8 mouse cellular contexts compared by ENCODE assay signal in genomic region chr10:80292251-80293146, GRCm38 (mm10). TPM values are rescaled to one million over a fixed set of nuclear protein-coding genes. Genes with fewer than 3 reads are reported as not detected.
DNase-seq lines count a peak whose midpoint lies in the region; ATAC-seq and TF ChIP-seq lines count a peak whose summit lies in the region.

Gene Rps15 (plus strand): TSS chr10:80292453.

- peak within 1 kb of the TSS; percentile 81 for H3K4me3 ChIP-seq in embryonic facial prominence, embryonic 13.5 days
- H3K4me3 ChIP-seq in kidney, adult 2 months (ENCODE audit: insufficient read depth, low read depth, low read length) = peak within 1 kb of the TSS; percentile 91
- H3K4me3 ChIP-seq in limb, embryonic 12.5 days (replicated peaks) = peak within 1 kb of the TSS; percentile 97
- H3K4me3 ChIP-seq in midbrain, embryonic 15.5 days = peak within 1 kb of the TSS; percentile 92
- H3K4me3 ChIP-seq in spleen, adult 2 months (ENCODE audit: extremely low read depth, insufficient read depth, insufficient read length) = peak within 1 kb of the TSS; percentile 83

- no peaks in the 10 kb centered on the region for H3K9me3 ChIP-seq in embryonic facial prominence, embryonic 13.5 days
- no peaks in the 10 kb centered on the region for H3K9me3 ChIP-seq in limb, embryonic 12.5 days
- no peaks in the 10 kb centered on the region for H3K9me3 ChIP-seq in midbrain, embryonic 15.5 days

- peak within 1 kb of the TSS; percentile 92 for H3K4me2 ChIP-seq in embryonic facial prominence, embryonic 13.5 days
- peak within 1 kb of the TSS; percentile 94 for H3K4me2 ChIP-seq in limb, embryonic 12.5 days
- H3K4me2 ChIP-seq in midbrain, embryonic 15.5 days = peak within 1 kb of the TSS; percentile 92

- peak within 1 kb of the TSS; percentile 99 for H3K9ac ChIP-seq in embryonic facial prominence, embryonic 13.5 days
- peak within 1 kb of the TSS; percentile 99 for H3K9ac ChIP-seq in limb, embryonic 12.5 days (replicated peaks)
- peak within 1 kb of the TSS; percentile 97 for H3K9ac ChIP-seq in midbrain, embryonic 15.5 days

- WGBS in embryonic facial prominence, embryonic 13.5 days = under 1% methylated on average over 72 of the region's 72 CpGs
- under 1% methylated on average over 72 of the region's 72 CpGs for WGBS in kidney, adult 2 months
- WGBS in limb, embryonic 12.5 days = under 1% methylated on average over 72 of the region's 72 CpGs
- WGBS in midbrain, embryonic 15.5 days = 0% methylated on average over 72 of the region's 72 CpGs
- WGBS in spleen, adult 2 months = under 1% methylated on average over 72 of the region's 72 CpGs

- H3K27ac ChIP-seq in embryonic facial prominence, embryonic 13.5 days = peak within 1 kb of the TSS; percentile 95
- H3K27ac ChIP-seq in kidney, adult 2 months (ENCODE audit: insufficient read depth, low read depth, low read length) = peak within 1 kb of the TSS; percentile 67
- H3K27ac ChIP-seq in limb, embryonic 12.5 days = peak within 1 kb of the TSS; percentile 93
- H3K27ac ChIP-seq in midbrain, embryonic 15.5 days = peak within 1 kb of the TSS; percentile 91
- H3K27ac ChIP-seq in spleen, adult 2 months (ENCODE audit: insufficient read depth, low read length) = peak within 1 kb of the TSS; percentile 74

- peaks cover 38% of the 10 kb centered on the region for H3K4me1 ChIP-seq in embryonic facial prominence, embryonic 13.5 days
- no peaks in the 10 kb centered on the region; the same call in 1 of the 2 replicates for H3K4me1 ChIP-seq in kidney, adult 2 months (ENCODE audit: control insufficient read depth, insufficient read depth, low read length)
- H3K4me1 ChIP-seq in limb, embryonic 12.5 days (replicated peaks) = peaks cover 26% of the 10 kb centered on the region
- peaks cover 50% of the 10 kb centered on the region for H3K4me1 ChIP-seq in midbrain, embryonic 15.5 days
- peaks cover 4% of the 10 kb centered on the region; the same call in 1 of the 2 replicates for H3K4me1 ChIP-seq in spleen, adult 2 months (ENCODE audit: control insufficient read depth, insufficient read depth, insufficient read length)

- H3K36me3 ChIP-seq in embryonic facial prominence, embryonic 13.5 days = peaks cover 36% of the 10 kb centered on the region
- H3K36me3 ChIP-seq in kidney, adult 2 months (ENCODE audit: control insufficient read depth, insufficient read depth, low read length) = no peaks in the 10 kb centered on the region
- H3K36me3 ChIP-seq in limb, embryonic 12.5 days = peaks cover 36% of the 10 kb centered on the region
- peaks cover 24% of the 10 kb centered on the region for H3K36me3 ChIP-seq in midbrain, embryonic 15.5 days (replicated peaks)
- H3K36me3 ChIP-seq in spleen, adult 2 months (ENCODE audit: control insufficient read depth, insufficient read depth, low read length) = peaks cover 17% of the 10 kb centered on the region

- peaks cover 9% of the 10 kb centered on the region for H3K27me3 ChIP-seq in embryonic facial prominence, embryonic 13.5 days
- no peaks in the 10 kb centered on the region for H3K27me3 ChIP-seq in kidney, adult 2 months (replicated peaks; ENCODE audit: control insufficient read depth, insufficient read depth, low read length)
- H3K27me3 ChIP-seq in limb, embryonic 12.5 days = peaks cover 8% of the 10 kb centered on the region
- no peaks in the 10 kb centered on the region for H3K27me3 ChIP-seq in midbrain, embryonic 15.5 days (replicated peaks)
- H3K27me3 ChIP-seq in spleen, adult 2 months (ENCODE audit: control insufficient read depth, insufficient read depth, low read length) = no peaks in the 10 kb centered on the region

- peak; percentile 95 for TF ChIP-seq POLR2A in kidney, adult 2 months (IDR thresholded peaks at IDR 0.05; ENCODE audit: low read depth, low read length)
- peak; percentile 97 for TF ChIP-seq POLR2A in spleen, adult 2 months (IDR thresholded peaks at IDR 0.05; ENCODE audit: low read depth, low read length)

- peak; percentile 96 for DNase-seq in 3134 (ENCODE audit: extremely low read depth, insufficient read length, low spot score)
- peak; percentile 96 to 98 for DNase-seq in adrenal gland, postnatal 36 days
- DNase-seq in heart, adult 18-20 months = peak; percentile 95
- DNase-seq in kidney, adult 2 months = peak; percentile 96
- DNase-seq in spleen, adult 2 months (ENCODE audit: low read depth in 1 of 2, low spot score in 2 of 2) = peak; percentile 92 to 94

- ATAC-seq in embryonic facial prominence, embryonic 13.5 days (ENCODE audit: insufficient number of reproducible peaks, insufficient read depth, low FRiP score, low TSS enrichment, low read depth) = peak; percentile 81
- peak; percentile 70 for ATAC-seq in limb, embryonic 12.5 days (ENCODE audit: insufficient number of reproducible peaks, insufficient read depth, low FRiP score, low TSS enrichment, low read depth)
- ATAC-seq in midbrain, embryonic 15.5 days (replicated peaks) = peak; percentile 74

- TF ChIP-seq CTCF in kidney, adult 2 months (conservative IDR thresholded peaks at IDR 0.05; ENCODE audit: insufficient read depth, insufficient read length, low read depth, low read length) = peak; percentile 72
- TF ChIP-seq CTCF in spleen, adult 2 months (IDR thresholded peaks at IDR 0.05; ENCODE audit: extremely low read depth, insufficient read depth, insufficient read length, insufficient replicate concordance) = peak; percentile 55; the same call in 1 of the 2 replicates

RNA-seq across cellular contexts. Expression of gene Rps15, which starts in this region (rescaled TPM):
- total RNA-seq in adrenal gland, postnatal 36 days (2021) = 1,000 to 10,000 TPM; 1,173 to 1,236 TPM
- polyA plus RNA-seq in embryonic facial prominence, embryonic 13.5 days (2015; fragmentation: Nextera tagmentation; extraction: Ambion mirVana) = 1,000 and 1,047 TPM in 2 replicates
- 100 to 1,000 TPM; 745 to 872 TPM for total RNA-seq in heart, adult 18-20 months (2021)
- polyA plus RNA-seq in kidney, adult 2 months (2012; rRNA removed) = 1,371 and 1,777 TPM in 2 replicates
- 926 and 930 TPM in 2 replicates for polyA plus RNA-seq in limb, embryonic 12.5 days (2016; fragmentation: Nextera tagmentation; extraction: Ambion mirVana)
- 516 and 528 TPM in 2 replicates for polyA plus RNA-seq in midbrain, embryonic 15.5 days (2015; fragmentation: Nextera tagmentation; extraction: Ambion mirVana)
- polyA plus RNA-seq in spleen, adult 2 months (2012; rRNA removed) = 2,107 and 2,204 TPM in 2 replicates

Comparison
In these comparisons a context has a peak if more than half of its experiments do, and no peak if none do; other contexts are left out.
1. Peak in every context shown above with its lines: DNase-seq, ATAC-seq, H3K4me3 ChIP-seq and H3K27ac ChIP-seq.